Mouse (Mus musculus): ENCODE measurements at regions not wholly inside any gene's neighbourhood (a gene's known extent, or its start where the extent isn't known, plus 50 kb on each side); places are given as distances from the start of the nearest gene placed in this dataset.

DNA sequence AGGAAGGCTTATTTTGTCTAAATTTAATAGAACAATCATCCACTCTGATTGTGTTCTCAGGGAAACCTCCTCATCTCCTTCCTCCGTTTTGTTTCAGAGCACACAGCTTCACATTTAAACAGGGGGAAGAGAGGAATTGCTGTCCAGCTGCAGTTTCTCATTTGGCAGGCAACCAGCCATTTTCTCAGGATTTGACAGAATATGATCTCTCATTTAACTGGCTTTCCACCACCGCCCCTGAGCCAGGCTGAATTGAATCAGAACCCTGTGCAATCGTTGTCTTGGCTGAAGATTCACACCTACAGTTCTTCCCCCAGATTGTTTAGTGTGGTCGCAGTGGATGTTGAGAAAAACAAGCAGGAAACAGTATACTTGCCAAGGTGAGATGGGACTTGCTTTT, 66.9 kb upstream of the Lhcgr start:
- no peak for TF ChIP-seq CTCF (IDR thresholded peaks at IDR 0.05)
- DNase-seq (ENCODE audit: extremely low spot score in 1 of 2, low spot score in 2 of 2), result no peak
- H3K4me3 ChIP-seq, result no peak overlapping the region
- intact Hi-C loops (cut with DNase I), result no loop called here
- no peak overlapping the region for H3K27ac ChIP-seq

DNA sequence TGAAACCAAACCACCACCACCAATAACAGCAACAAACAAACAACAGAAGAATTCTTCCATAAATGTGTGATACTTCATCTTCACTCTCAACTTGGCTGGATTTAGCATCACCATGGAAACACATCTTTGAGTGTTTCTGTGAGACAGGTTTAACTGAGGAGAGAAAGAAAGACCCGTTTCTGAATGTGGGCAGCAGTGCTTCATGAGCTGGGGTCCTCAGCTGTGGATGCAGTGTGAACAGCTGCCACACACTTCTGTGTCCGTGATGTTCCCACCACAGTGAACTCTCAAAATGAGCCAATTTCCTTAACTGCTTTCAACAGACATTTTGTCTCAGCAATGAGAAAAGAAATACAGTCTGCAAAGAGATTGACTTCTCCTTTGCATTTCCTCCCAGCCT, 55.5 kb upstream of the Lhcgr start:
- Histone ChIP-seq H3K27ac (no peak overlapping the region), H3K4me3 (no peak overlapping the region)
- peak in 1 of 2 experiments; percentile 12 for DNase-seq (ENCODE audit: extremely low spot score in 1 of 2, low spot score in 2 of 2)
- intact Hi-C loops (cut with DNase I), result no loop called here
- TF ChIP-seq CTCF (IDR thresholded peaks at IDR 0.05), result no peak

- H3K4me3 ChIP-seq, result no peak overlapping the region
- H3K27ac ChIP-seq, result no peak overlapping the region
- no peak for TF ChIP-seq CTCF (IDR thresholded peaks at IDR 0.05)
- no peak for DNase-seq (ENCODE audit: extremely low spot score in 1 of 2, low spot score in 2 of 2)
- intact Hi-C loops (cut with DNase I), result no loop called here
Observed at GRCm38 (mm10) chr17:88845278-88845677, 53.5 kb upstream of the Lhcgr start.

Data from left cerebral cortex, adult 2 months (tissue).